Mouse (Mus musculus): Measurements from ENCODE around the gene Scaper.

DNA sequence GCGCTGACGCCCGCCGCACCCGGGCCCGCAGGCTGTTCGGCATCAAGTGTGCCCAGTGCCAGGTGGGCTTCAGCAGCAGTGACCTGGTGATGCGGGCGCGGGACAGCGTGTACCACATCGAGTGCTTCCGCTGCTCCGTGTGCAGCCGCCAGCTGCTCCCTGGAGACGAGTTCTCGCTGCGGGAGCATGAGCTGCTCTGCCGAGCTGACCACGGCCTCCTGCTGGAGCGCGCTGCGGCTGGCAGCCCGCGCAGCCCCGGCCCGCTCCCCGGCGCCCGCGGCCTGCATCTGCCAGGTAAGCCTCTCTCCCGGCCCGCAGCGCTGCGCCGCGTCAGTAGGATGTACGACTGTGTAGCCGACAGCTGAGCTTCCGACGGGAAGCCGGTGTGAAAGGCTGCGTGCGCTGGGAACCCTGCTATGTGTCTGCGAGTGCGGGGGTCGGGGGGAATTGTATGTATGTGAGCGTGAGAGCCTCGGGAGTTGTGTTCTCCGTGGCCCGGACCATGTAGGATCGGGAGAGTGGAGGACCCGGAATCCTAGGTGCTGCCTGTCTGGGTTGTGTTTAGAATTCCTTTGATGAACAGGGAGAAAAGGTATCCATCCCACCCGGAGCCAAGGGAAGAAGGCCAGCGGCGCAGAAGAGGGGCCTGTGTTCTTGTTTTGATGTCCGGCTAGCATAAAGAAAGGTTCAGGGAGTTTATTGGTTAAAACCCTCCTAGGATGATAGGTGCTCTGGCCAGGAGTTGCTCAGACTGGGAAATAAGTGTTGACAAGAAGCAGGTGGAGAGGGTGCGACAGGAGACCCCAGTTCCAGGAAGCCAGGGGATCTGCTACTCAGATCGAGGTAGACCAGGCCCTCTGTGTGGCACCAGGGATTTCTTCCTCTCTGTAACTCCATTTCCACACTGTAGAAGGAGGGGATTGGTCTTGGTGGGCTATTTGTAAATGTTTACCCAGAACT, 395.3 kb downstream of the Scaper start:
- no peak for TF ChIP-seq POLR2A (IDR thresholded peaks at IDR 0.05; ENCODE audit: insufficient read depth, low read depth, low read length)
- no peak for TF ChIP-seq CTCF (IDR thresholded peaks at IDR 0.05)

All from heart, adult 2 months (tissue).